Mouse (Mus musculus): ENCODE results near the gene Cfap45. TPM values are rescaled to one million over a fixed set of nuclear protein-coding genes. Genes with fewer than 3 reads are reported as not detected.
A peak's percentile ranks its signal among the peaks of the same experiment; 100 is the strongest.

The Cfap45 gene
- polyA plus RNA-seq, 1 experiment from 2014 or later, result 4.8 TPM

DNA sequence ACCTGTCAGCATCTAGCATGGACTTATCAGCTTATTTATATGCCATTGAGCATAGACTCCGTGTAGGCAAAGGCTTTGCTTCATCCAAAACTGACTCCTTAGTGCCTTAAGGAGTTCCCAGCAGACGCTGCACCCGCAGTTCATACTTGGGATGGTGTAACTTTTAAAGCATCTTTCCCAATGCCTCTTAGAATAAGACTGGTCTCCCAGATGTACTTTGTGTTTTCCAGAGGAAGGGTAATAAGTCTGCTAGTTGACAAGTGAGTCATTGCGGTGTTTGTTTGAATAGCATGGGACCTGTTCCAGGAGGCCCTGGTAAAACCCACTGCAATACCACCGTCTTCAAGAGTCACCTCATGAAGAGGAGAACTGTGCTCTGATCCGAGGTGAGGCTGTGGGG lies 59.5 kb downstream of the Cfap45 start:
- Histone ChIP-seq H3K27ac (ENCODE audit: low read depth, low read length) (no peak overlapping the region), H3K36me3 (ENCODE audit: control insufficient read depth, insufficient read depth, low read length) (no peaks in the 10 kb centered on the region), H3K4me2 (replicated peaks; ENCODE audit: low read depth, low read length) (no peak overlapping the region), H3K9ac (ENCODE audit: low read depth, low read length) (no peak overlapping the region), H3K27me3 (ENCODE audit: control insufficient read depth, insufficient read depth, low read length) (no peaks in the 10 kb centered on the region), H3K4me3 (ENCODE audit: low read depth, low read length) (no peak overlapping the region), H3K4me1 (replicated peaks; ENCODE audit: control insufficient read depth, insufficient read depth, low read length) (no peaks in the 10 kb centered on the region), H3K9me3 (ENCODE audit: control insufficient read depth, low read length) (no peaks in the 10 kb centered on the region)
- WGBS, result 82% methylated on average over 6 of the region's 6 CpGs
- DNase-seq (ENCODE audit: low spot score) (no peak), ATAC-seq (ENCODE audit: low FRiP score) (no peak)

GRCm38 (mm10) chr1:172582436-172582835 lies 61.8 kb downstream of the Cfap45 start:
- DNase-seq (ENCODE audit: low spot score), result no peak
- no peaks in the 10 kb centered on the region for H3K9me3 ChIP-seq (ENCODE audit: control insufficient read depth, low read length)
- H3K4me2 ChIP-seq (replicated peaks; ENCODE audit: low read depth, low read length), result no peak overlapping the region
- H3K27me3 ChIP-seq (ENCODE audit: control insufficient read depth, insufficient read depth, low read length), result no peaks in the 10 kb centered on the region
- no peaks in the 10 kb centered on the region for H3K4me1 ChIP-seq (replicated peaks; ENCODE audit: control insufficient read depth, insufficient read depth, low read length)
- H3K9ac ChIP-seq (ENCODE audit: low read depth, low read length), result no peak overlapping the region
- H3K27ac ChIP-seq (ENCODE audit: low read depth, low read length), result no peak overlapping the region
- no peak for ATAC-seq (ENCODE audit: low FRiP score)
- H3K36me3 ChIP-seq (ENCODE audit: control insufficient read depth, insufficient read depth, low read length), result no peaks in the 10 kb centered on the region
- WGBS, result 85% methylated on average over 8 of the region's 8 CpGs
- H3K4me3 ChIP-seq (ENCODE audit: low read depth, low read length), result no peak overlapping the region

GRCm38 (mm10) chr1:172584271-172584670 lies 63.7 kb downstream of the Cfap45 start:
- Histone ChIP-seq H3K27me3 (ENCODE audit: control insufficient read depth, insufficient read depth, low read length) (no peaks in the 10 kb centered on the region), H3K4me1 (replicated peaks; ENCODE audit: control insufficient read depth, insufficient read depth, low read length) (no peaks in the 10 kb centered on the region), H3K36me3 (ENCODE audit: control insufficient read depth, insufficient read depth, low read length) (no peaks in the 10 kb centered on the region), H3K4me2 (replicated peaks; ENCODE audit: low read depth, low read length) (no peak overlapping the region), H3K27ac (ENCODE audit: low read depth, low read length) (no peak overlapping the region), H3K4me3 (ENCODE audit: low read depth, low read length) (no peak overlapping the region), H3K9me3 (ENCODE audit: control insufficient read depth, low read length) (no peaks in the 10 kb centered on the region), H3K9ac (ENCODE audit: low read depth, low read length) (no peak overlapping the region)
- ATAC-seq (ENCODE audit: low FRiP score) (no peak), DNase-seq (ENCODE audit: low spot score) (no peak)
- WGBS, result 86% methylated on average over 6 of the region's 6 CpGs

DNA sequence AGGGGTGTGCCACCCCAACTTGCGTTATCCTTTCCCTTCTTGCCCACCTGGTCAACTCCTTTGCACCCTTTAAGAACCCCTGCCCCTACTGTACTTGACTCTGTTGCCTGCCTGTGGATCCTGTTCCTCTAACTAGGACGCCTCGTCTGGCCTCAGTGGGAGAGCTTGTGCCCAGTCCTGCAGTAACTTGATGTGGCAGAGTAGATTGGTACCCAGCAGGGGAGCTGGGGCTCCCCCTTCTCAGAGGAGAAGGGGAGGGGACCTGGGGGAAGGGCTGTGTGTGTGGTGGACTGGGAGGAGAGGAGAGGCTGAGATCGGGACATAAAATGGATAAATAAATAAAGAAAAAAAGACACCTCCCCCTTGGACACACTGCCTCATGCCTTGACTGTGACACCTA lies 64.4 kb downstream of the Cfap45 start:
- Histone ChIP-seq H3K27me3 (ENCODE audit: control insufficient read depth, insufficient read depth, low read length) (no peaks in the 10 kb centered on the region), H3K4me1 (replicated peaks; ENCODE audit: control insufficient read depth, insufficient read depth, low read length) (no peaks in the 10 kb centered on the region), H3K4me3 (ENCODE audit: low read depth, low read length) (no peak overlapping the region), H3K9ac (ENCODE audit: low read depth, low read length) (no peak overlapping the region), H3K36me3 (ENCODE audit: control insufficient read depth, insufficient read depth, low read length) (no peaks in the 10 kb centered on the region), H3K9me3 (ENCODE audit: control insufficient read depth, low read length) (no peaks in the 10 kb centered on the region), H3K4me2 (replicated peaks; ENCODE audit: low read depth, low read length) (no peak overlapping the region), H3K27ac (ENCODE audit: low read depth, low read length) (no peak overlapping the region)
- WGBS, result 51% methylated on average over 4 of the region's 4 CpGs
- DNase-seq (ENCODE audit: low spot score) (no peak), ATAC-seq (ENCODE audit: low FRiP score) (no peak; the same call in 1 of the 2 replicates)

DNA sequence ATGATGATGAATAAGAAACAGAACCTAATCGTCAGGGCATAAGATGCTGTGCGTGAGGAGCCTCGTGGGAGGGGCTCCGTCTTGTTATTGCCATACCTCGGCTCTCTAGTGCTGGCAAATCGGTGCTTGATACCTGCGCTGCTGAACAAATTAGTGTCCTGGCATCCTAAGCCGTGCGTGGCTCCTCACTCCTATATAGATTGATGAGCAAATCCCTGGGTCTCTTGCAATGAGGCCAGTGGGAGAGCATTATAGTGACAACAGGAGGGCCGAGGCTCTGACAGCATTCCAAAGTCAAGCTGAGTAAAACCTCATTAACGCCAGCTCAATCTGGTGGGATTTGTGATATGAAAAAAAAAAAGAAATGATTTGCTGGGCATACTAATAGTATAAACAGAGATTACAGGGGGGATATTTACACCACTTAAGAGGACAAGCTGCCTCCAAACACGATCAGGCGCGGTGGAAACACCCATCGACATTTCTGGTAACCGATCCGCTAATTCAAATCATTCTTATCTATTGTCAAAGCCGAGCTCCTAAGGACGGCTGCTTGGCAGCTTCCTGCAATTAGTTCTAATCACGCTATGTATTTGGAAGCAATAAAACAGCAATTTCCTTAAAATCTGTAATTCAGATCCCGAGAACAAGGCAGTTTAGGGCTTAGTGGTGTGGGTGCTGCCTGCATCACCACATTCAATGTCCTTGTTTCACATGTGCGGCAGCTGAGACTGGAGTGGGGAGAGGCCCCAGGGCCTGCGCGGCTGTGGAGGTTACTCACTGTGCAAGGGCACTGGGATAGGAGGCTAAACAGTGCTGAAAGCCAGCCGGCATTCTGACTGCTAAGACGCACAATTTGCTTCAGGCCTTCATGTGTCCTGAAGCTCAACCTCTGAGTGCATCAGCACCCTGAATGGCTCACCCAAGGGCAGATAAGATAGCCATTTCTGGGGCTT lies 65.3 kb downstream of the Cfap45 start:
- H3K4me2 ChIP-seq (replicated peaks; ENCODE audit: low read depth, low read length), result no peak overlapping the region
- ATAC-seq (ENCODE audit: low FRiP score), result peak; percentile 68; the same call in 1 of the 2 replicates
- no peaks in the 10 kb centered on the region for H3K27me3 ChIP-seq (ENCODE audit: control insufficient read depth, insufficient read depth, low read length)
- WGBS, result 36% methylated on average over 26 of the region's 26 CpGs
- no peaks in the 10 kb centered on the region for H3K36me3 ChIP-seq (ENCODE audit: control insufficient read depth, insufficient read depth, low read length)
- peak; percentile 33 for DNase-seq (ENCODE audit: low spot score)
- no peaks in the 10 kb centered on the region for H3K9me3 ChIP-seq (ENCODE audit: control insufficient read depth, low read length)
- no peak overlapping the region for H3K27ac ChIP-seq (ENCODE audit: low read depth, low read length)
- no peak overlapping the region for H3K4me3 ChIP-seq (ENCODE audit: low read depth, low read length)
- no peaks in the 10 kb centered on the region for H3K4me1 ChIP-seq (replicated peaks; ENCODE audit: control insufficient read depth, insufficient read depth, low read length)
- no peak overlapping the region for H3K9ac ChIP-seq (ENCODE audit: low read depth, low read length)

GRCm38 (mm10) chr1:172590385-172590784 lies 69.8 kb downstream of the Cfap45 start, which contains the start of gene Slamf8:
Gene Slamf8 (minus strand): TSS chr1:172590568.
- WGBS, result 87% methylated on average over 7 of the region's 7 CpGs
- ATAC-seq (ENCODE audit: low FRiP score), result no peak

GRCm38 (mm10) chr1:172593321-172593720 lies 72.7 kb downstream of the Cfap45 start:
- Histone ChIP-seq H3K27me3 (ENCODE audit: control insufficient read depth, insufficient read depth, low read length) (no peaks in the 10 kb centered on the region), H3K4me2 (replicated peaks; ENCODE audit: low read depth, low read length) (no peak overlapping the region), H3K4me3 (ENCODE audit: low read depth, low read length) (no peak overlapping the region), H3K4me1 (replicated peaks; ENCODE audit: control insufficient read depth, insufficient read depth, low read length) (no peaks in the 10 kb centered on the region), H3K36me3 (ENCODE audit: control insufficient read depth, insufficient read depth, low read length) (no peaks in the 10 kb centered on the region), H3K9me3 (ENCODE audit: control insufficient read depth, low read length) (no peaks in the 10 kb centered on the region), H3K9ac (ENCODE audit: low read depth, low read length) (no peak overlapping the region), H3K27ac (ENCODE audit: low read depth, low read length) (no peak overlapping the region)
- ATAC-seq (ENCODE audit: low FRiP score) (no peak), DNase-seq (ENCODE audit: low spot score) (no peak)
- 67% methylated on average over 3 of the region's 3 CpGs for WGBS

More at GRCm38 (mm10) chr1:172590385-172590784, 69.8 kb downstream of the Cfap45 start, which contains the start of gene Slamf8:
- Histone ChIP-seq H3K4me2 (replicated peaks; ENCODE audit: low read depth, low read length) (no peak within 1 kb of the TSS), H3K27me3 (ENCODE audit: control insufficient read depth, insufficient read depth, low read length) (no peaks in the 10 kb centered on the region), H3K36me3 (ENCODE audit: control insufficient read depth, insufficient read depth, low read length) (no peaks in the 10 kb centered on the region), H3K4me1 (replicated peaks; ENCODE audit: control insufficient read depth, insufficient read depth, low read length) (no peaks in the 10 kb centered on the region), H3K27ac (ENCODE audit: low read depth, low read length) (no peak within 1 kb of the TSS), H3K9me3 (ENCODE audit: control insufficient read depth, low read length) (no peaks in the 10 kb centered on the region), H3K4me3 (ENCODE audit: low read depth, low read length) (no peak within 1 kb of the TSS), H3K9ac (ENCODE audit: low read depth, low read length) (no peak within 1 kb of the TSS)
- no peak for DNase-seq (ENCODE audit: low spot score)

DNA sequence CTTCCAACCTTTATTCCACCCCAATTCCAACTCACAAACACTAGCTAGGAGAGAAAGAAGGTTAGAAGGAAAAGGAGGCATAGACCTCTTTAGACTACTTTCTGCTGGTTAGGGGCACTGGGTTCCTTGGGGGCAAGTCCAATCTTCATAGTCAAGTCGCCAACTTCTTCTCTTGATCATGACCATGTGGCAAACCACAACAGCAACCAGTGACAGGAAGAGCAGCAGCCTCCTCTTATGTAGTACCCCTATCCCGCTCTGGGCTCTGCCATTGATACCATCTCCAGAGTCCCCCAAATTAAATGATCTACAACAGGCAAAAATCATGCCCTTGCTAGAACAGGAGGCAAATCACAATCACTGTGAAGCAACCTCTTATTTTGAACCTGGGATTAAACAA lies 73.4 kb downstream of the Cfap45 start:
- DNase-seq (ENCODE audit: low spot score) (no peak), ATAC-seq (ENCODE audit: low FRiP score) (no peak)
- Histone ChIP-seq H3K4me1 (replicated peaks; ENCODE audit: control insufficient read depth, insufficient read depth, low read length) (no peaks in the 10 kb centered on the region), H3K4me3 (ENCODE audit: low read depth, low read length) (no peak overlapping the region), H3K9ac (ENCODE audit: low read depth, low read length) (no peak overlapping the region), H3K27ac (ENCODE audit: low read depth, low read length) (no peak overlapping the region), H3K36me3 (ENCODE audit: control insufficient read depth, insufficient read depth, low read length) (no peaks in the 10 kb centered on the region), H3K4me2 (replicated peaks; ENCODE audit: low read depth, low read length) (no peak overlapping the region), H3K27me3 (ENCODE audit: control insufficient read depth, insufficient read depth, low read length) (no peaks in the 10 kb centered on the region), H3K9me3 (ENCODE audit: control insufficient read depth, low read length) (no peaks in the 10 kb centered on the region)
- WGBS, result 87% methylated on average over 2 of the region's 2 CpGs

- H3K4me1 ChIP-seq (replicated peaks; ENCODE audit: control insufficient read depth, insufficient read depth, low read length), result no peaks in the 10 kb centered on the region
- H3K27me3 ChIP-seq (ENCODE audit: control insufficient read depth, insufficient read depth, low read length), result no peaks in the 10 kb centered on the region
- peak; percentile 43 for ATAC-seq (ENCODE audit: low FRiP score)
These were observed 73.9 kb downstream of the Cfap45 start for GRCm38 (mm10) chr1:172594495-172594894.

More at GRCm38 (mm10) chr1:172594495-172594894, 73.9 kb downstream of the Cfap45 start:
- H3K27ac ChIP-seq (ENCODE audit: low read depth, low read length), result no peak overlapping the region
- no peaks in the 10 kb centered on the region for H3K36me3 ChIP-seq (ENCODE audit: control insufficient read depth, insufficient read depth, low read length)
- no peaks in the 10 kb centered on the region for H3K9me3 ChIP-seq (ENCODE audit: control insufficient read depth, low read length)
- H3K4me3 ChIP-seq (ENCODE audit: low read depth, low read length), result no peak overlapping the region
- peak; percentile 72 for DNase-seq (ENCODE audit: low spot score)
- H3K9ac ChIP-seq (ENCODE audit: low read depth, low read length), result no peak overlapping the region
- no peak overlapping the region for H3K4me2 ChIP-seq (replicated peaks; ENCODE audit: low read depth, low read length)
